Mouse (Mus musculus): ENCODE results near the gene Gm43638.

DNA sequence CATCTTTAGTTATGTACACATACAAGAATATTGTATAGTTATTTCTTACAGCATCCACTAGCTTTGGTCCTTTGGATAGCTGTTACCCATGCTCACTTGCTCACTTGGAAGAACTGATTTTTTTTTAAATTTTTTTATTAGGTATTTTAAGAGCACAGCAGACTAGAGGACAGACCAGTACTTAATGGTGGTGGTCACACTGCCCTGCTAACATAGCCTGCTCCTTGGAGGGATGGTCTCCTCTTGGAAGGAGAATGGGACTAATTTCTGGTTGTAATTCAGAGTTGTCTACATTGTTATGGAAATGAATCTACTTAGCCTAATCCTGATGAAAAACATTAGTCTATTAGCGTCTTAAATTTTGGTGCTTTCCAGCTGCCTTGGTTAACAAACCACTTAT is 27.8 kb downstream of the Gm43638 start:
- TF ChIP-seq CTCF (IDR thresholded peaks at IDR 0.05; ENCODE audit: low read depth, low read length) (no peak), GATA1 (IDR thresholded peaks at IDR 0.05; ENCODE audit: borderline replicate concordance, low read length) (no peak), TAL1 (conservative IDR thresholded peaks at IDR 0.05; ENCODE audit: low read depth, low read length) (no peak)
